Mouse (Mus musculus): ENCODE measurements around the gene 4930430F08Rik.

DNA sequence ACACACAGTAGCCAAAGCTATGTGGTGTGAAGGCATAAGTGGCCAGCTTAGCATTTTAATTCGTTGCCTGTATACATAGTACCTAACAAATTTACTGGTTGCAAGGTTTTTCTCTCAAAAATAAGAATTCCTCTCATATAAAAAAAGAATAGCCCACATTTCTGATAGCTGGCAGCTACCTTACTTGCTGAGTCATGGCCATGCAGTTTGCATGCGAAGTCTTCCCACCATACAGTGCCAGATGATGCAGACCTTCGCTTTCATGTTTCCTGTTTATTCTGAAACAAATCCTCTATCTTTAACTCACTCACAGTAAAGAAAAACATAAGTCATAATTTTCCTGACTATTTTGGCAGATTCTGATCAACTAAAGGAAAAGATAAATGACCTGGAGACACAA lies 18.5 kb downstream of the 4930430F08Rik start:
- TF ChIP-seq POLR2A (IDR thresholded peaks at IDR 0.05; ENCODE audit: extremely low read depth, insufficient read depth, low read length) (no peak), CTCF (IDR thresholded peaks at IDR 0.05; ENCODE audit: low read depth, low read length) (no peak)
